Mouse (Mus musculus) midbrain, embryonic 14.5 days (tissue): ENCODE results near the gene Gm44503. TPM values are rescaled to one million over a fixed set of nuclear protein-coding genes. Genes with fewer than 3 reads are reported as not detected.

ENCODE experiments used
- ATAC-seq: fragments of 200-750 bp; cut with Nextera tagmentation; 2 replicates; pipeline ENCODE4 v1.8.0; 2017; ENCODE audit warnings: moderate number of reproducible peaks, moderate library complexity; ENCODE audit not compliant: low FRiP score, low TSS enrichment
- DNase-seq: peaks from one replicate; pipeline ENCODE4 v3.0.0-alpha.2; 2015
- H3K27ac ChIP-seq: fragments of 300-500 bp; sonication (generic); replicated peaks from 2 replicates; pipeline ENCODE4 v1.5.1; 2014; ENCODE audit warnings: mild to moderate bottlenecking, low read depth, low read length, moderate library complexity
- H3K27me3 ChIP-seq: fragments of 300-500 bp; sonication (generic); 2 replicates; pipeline ENCODE4 v1.6.1; 2014; ENCODE audit warnings: low read length, control low read depth, mixed read lengths; ENCODE audit not compliant: control insufficient read depth, insufficient read depth
- H3K36me3 ChIP-seq: fragments of 300-500 bp; sonication (generic); 2 replicates; pipeline ENCODE4 v1.6.1; 2014; ENCODE audit warnings: low read length, control low read depth; ENCODE audit not compliant: control insufficient read depth, insufficient read depth
- H3K4me1 ChIP-seq: fragments of 300-500 bp; sonication (generic); 2 replicates; pipeline ENCODE4 v1.6.1; 2014; ENCODE audit warnings: mild to moderate bottlenecking, antibody characterized with exemption, low read length, control low read depth; ENCODE audit not compliant: control insufficient read depth, insufficient read depth
- H3K4me2 ChIP-seq: fragments of 300-500 bp; sonication (generic); 2 replicates; pipeline ENCODE4 v1.6.1; 2014; ENCODE audit warnings: mild to moderate bottlenecking, low read length, moderate library complexity
- H3K4me3 ChIP-seq: fragments of 300-500 bp; sonication (generic); replicated peaks from 2 replicates; pipeline ENCODE4 v1.5.1; 2014; ENCODE audit warnings: low read depth, low read length
- H3K9ac ChIP-seq: fragments of 300-500 bp; sonication (generic); replicated peaks from 2 replicates; pipeline ENCODE4 v1.6.1; 2014; ENCODE audit warnings: mild to moderate bottlenecking, low read length, moderate library complexity
- H3K9me3 ChIP-seq: fragments of 300-500 bp; sonication (generic); 2 replicates; pipeline ENCODE4 v1.6.1; 2016; ENCODE audit warnings: low read length, control low read depth, mixed read lengths; ENCODE audit not compliant: control insufficient read depth
- WGBS: fragments of 180-500 bp; shearing (Covaris S2); extraction: QIAGEN DNeasy Blood & Tissue Kit; methylation state at CpG from one replicate; pipeline ENCODE4 v1.1.7; 2014; 5-methylcytosine and 5-hydroxymethylcytosine counted together
- polyA plus RNA-seq: library from polyadenylated mRNA; unstranded; fragments of >200 nt; fragmentation: Nextera tagmentation; extraction: Ambion mirVana; gene quantifications from 2 replicates; pipeline ENCODE4 v1.2.1, GENCODE M21; 2014

The Gm44503 gene
- polyA plus RNA-seq, 1 experiment from 2014 or later, result not detected

GRCm38 (mm10) chr9:73001314-73002011, 42.8 kb downstream of the Gm44503 start:
- Histone ChIP-seq H3K36me3 (peaks cover 54% of the 10 kb centered on the region), H3K27me3 (no peaks in the 10 kb centered on the region), H3K27ac (no peak overlapping the region), H3K4me2 (no peak overlapping the region), H3K4me1 (no peaks in the 10 kb centered on the region), H3K9me3 (no peaks in the 10 kb centered on the region), H3K4me3 (no peak overlapping the region), H3K9ac (no peak overlapping the region)
- ATAC-seq, result no peak
- DNase-seq, result no peak
- WGBS, result 89% methylated on average over 13 of the region's 13 CpGs

GRCm38 (mm10) chr9:73002177-73002576, 43.5 kb downstream of the Gm44503 start:
- no peaks in the 10 kb centered on the region for H3K4me1 ChIP-seq
- DNase-seq (no peak), ATAC-seq (no peak)
- 73% methylated on average over 3 of the region's 3 CpGs for whole genome bisulfite sequencing
- H3K9ac ChIP-seq, result no peak overlapping the region
- no peak overlapping the region for H3K4me2 ChIP-seq
- peaks cover 59% of the 10 kb centered on the region for H3K36me3 ChIP-seq
- H3K27me3 ChIP-seq, result no peaks in the 10 kb centered on the region
- no peaks in the 10 kb centered on the region for H3K9me3 ChIP-seq
- H3K27ac ChIP-seq, result no peak overlapping the region
- no peak overlapping the region for H3K4me3 ChIP-seq

- Histone ChIP-seq H3K4me3 (no peak overlapping the region), H3K9me3 (no peaks in the 10 kb centered on the region), H3K36me3 (peaks cover 56% of the 10 kb centered on the region), H3K27ac (no peak overlapping the region), H3K9ac (no peak overlapping the region), H3K4me2 (no peak overlapping the region), H3K27me3 (no peaks in the 10 kb centered on the region), H3K4me1 (no peaks in the 10 kb centered on the region)
- ATAC-seq (no peak), DNase-seq (no peak)
- 89% methylated on average over 8 of the region's 8 CpGs for WGBS
Measured at GRCm38 (mm10) chr9:73004076-73004475, 45.4 kb downstream of the Gm44503 start.

- no peak for DNase-seq
- no peaks in the 10 kb centered on the region for H3K27me3 ChIP-seq
- no peak for ATAC-seq
- no peak overlapping the region for H3K27ac ChIP-seq
- no peak overlapping the region for H3K4me3 ChIP-seq
- no peaks in the 10 kb centered on the region for H3K9me3 ChIP-seq
- WGBS, result 84% methylated on average over 6 of the region's 6 CpGs
- no peak overlapping the region for H3K4me2 ChIP-seq
- H3K4me1 ChIP-seq, result no peaks in the 10 kb centered on the region
- no peak overlapping the region for H3K9ac ChIP-seq
- peaks cover 67% of the 10 kb centered on the region for H3K36me3 ChIP-seq
Measured at GRCm38 (mm10) chr9:73005106-73005505, 46.5 kb downstream of the Gm44503 start.

- Histone ChIP-seq H3K4me3 (no peak overlapping the region), H3K4me1 (no peaks in the 10 kb centered on the region), H3K9me3 (no peaks in the 10 kb centered on the region), H3K9ac (no peak overlapping the region), H3K27me3 (no peaks in the 10 kb centered on the region), H3K4me2 (no peak overlapping the region), H3K27ac (no peak overlapping the region), H3K36me3 (peaks cover 69% of the 10 kb centered on the region)
- WGBS, result 95% methylated on average over 3 of the region's 3 CpGs
- DNase-seq, result no peak
- no peak for ATAC-seq
Measured at GRCm38 (mm10) chr9:73006175-73006574, 47.5 kb downstream of the Gm44503 start.

GRCm38 (mm10) chr9:73008384-73008783, 49.7 kb downstream of the Gm44503 start:
- Histone ChIP-seq H3K4me2 (no peak overlapping the region), H3K9me3 (no peaks in the 10 kb centered on the region), H3K27ac (no peak overlapping the region), H3K4me1 (no peaks in the 10 kb centered on the region), H3K9ac (no peak overlapping the region), H3K27me3 (no peaks in the 10 kb centered on the region), H3K36me3 (peaks cover 72% of the 10 kb centered on the region), H3K4me3 (no peak overlapping the region)
- ATAC-seq, result no peak
- WGBS, result 78% methylated on average over 3 of the region's 3 CpGs
- no peak for DNase-seq

GRCm38 (mm10) chr9:73012629-73013028, 54.0 kb downstream of the Gm44503 start:
- H3K4me2 ChIP-seq, result no peak overlapping the region
- H3K27me3 ChIP-seq, result no peaks in the 10 kb centered on the region
- H3K4me3 ChIP-seq, result no peak overlapping the region
- no peaks in the 10 kb centered on the region for H3K9me3 ChIP-seq
- no peak for ATAC-seq
- H3K9ac ChIP-seq, result no peak overlapping the region
- DNase-seq, result peak; percentile 4
- 89% methylated on average over 4 of the region's 4 CpGs for WGBS
- H3K4me1 ChIP-seq, result no peaks in the 10 kb centered on the region
- no peak overlapping the region for H3K27ac ChIP-seq
- peaks cover 82% of the 10 kb centered on the region for H3K36me3 ChIP-seq

GRCm38 (mm10) chr9:73014724-73015123, 56.1 kb downstream of the Gm44503 start:
- H3K4me3 ChIP-seq, result no peak overlapping the region
- no peaks in the 10 kb centered on the region for H3K9me3 ChIP-seq
- DNase-seq (no peak), ATAC-seq (no peak)
- peaks cover 96% of the 10 kb centered on the region for H3K36me3 ChIP-seq
- H3K4me1 ChIP-seq, result no peaks in the 10 kb centered on the region
- no peaks in the 10 kb centered on the region for H3K27me3 ChIP-seq
- 90% methylated on average over 13 of the region's 13 CpGs for WGBS
- no peak overlapping the region for H3K27ac ChIP-seq
- H3K4me2 ChIP-seq, result no peak overlapping the region
- H3K9ac ChIP-seq, result no peak overlapping the region

GRCm38 (mm10) chr9:73019841-73020240, 61.2 kb downstream of the Gm44503 start:
- H3K9ac ChIP-seq, result no peak overlapping the region
- ATAC-seq (no peak), DNase-seq (no peak)
- H3K9me3 ChIP-seq, result no peaks in the 10 kb centered on the region
- no peaks in the 10 kb centered on the region for H3K4me1 ChIP-seq
- H3K27me3 ChIP-seq, result no peaks in the 10 kb centered on the region
- WGBS, result 95% methylated on average over 10 of the region's 10 CpGs
- no peak overlapping the region for H3K4me3 ChIP-seq
- no peak overlapping the region for H3K27ac ChIP-seq
- H3K36me3 ChIP-seq, result peaks cover 82% of the 10 kb centered on the region
- H3K4me2 ChIP-seq, result no peak overlapping the region
